Mouse (Mus musculus) lung, postnatal 0 days (tissue): Measurements from ENCODE around the gene 4930535I16Rik.

ENCODE experiments used
- CTCF ChIP-seq: IDR thresholded peaks from 2 replicates; pipeline ENCODE4 v1.5.1; 2016; ENCODE audit warnings: antibody characterized with exemption, mild to moderate bottlenecking
- EP300 ChIP-seq: IDR thresholded peaks from 2 replicates; pipeline ENCODE4 v1.6.1; 2016; ENCODE audit warnings: antibody characterized with exemption, mild to moderate bottlenecking, control low read depth

DNA sequence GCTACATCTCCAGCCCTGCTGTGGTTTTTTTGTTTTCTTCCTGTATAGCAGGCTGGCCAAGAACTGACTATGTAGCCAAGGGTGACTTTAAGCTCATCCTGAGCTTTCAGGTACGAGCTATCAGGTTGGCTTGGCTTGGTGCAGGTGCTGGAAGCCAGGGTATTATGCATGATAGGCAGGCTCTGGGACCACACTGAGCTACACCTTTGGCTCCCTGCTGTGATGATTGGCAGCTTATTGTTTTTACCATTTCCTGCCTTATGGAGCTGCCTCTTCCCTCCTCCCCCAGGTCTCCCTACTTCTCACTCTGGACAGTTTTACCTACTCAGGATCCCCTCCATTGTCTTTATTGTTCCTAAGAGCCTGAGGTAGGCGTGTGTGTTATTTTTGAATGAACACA lies 1.0 kb upstream of the 4930535I16Rik start:
- TF ChIP-seq EP300 (no peak), CTCF (no peak)
